Mouse (Mus musculus) lung, postnatal 0 days (tissue): Measurements from ENCODE around the gene Fam19a2. TPM values are rescaled to one million over a fixed set of nuclear protein-coding genes. Genes with fewer than 3 reads are reported as not detected.

Experiments
- ATAC-seq: fragments of 200-750 bp; cut with Nextera tagmentation; 2 replicates; pipeline ENCODE4 v1.8.0; 2017; ENCODE audit warnings: moderate library complexity
- DNase-seq: peaks from one replicate; pipeline ENCODE4 v3.0.0-alpha.2; 2016; ENCODE audit warnings: low spot score
- H3K27ac ChIP-seq: fragments of 300-500 bp; sonication (generic); 2 replicates; pipeline ENCODE4 v1.5.1; 2014; ENCODE audit warnings: antibody characterized with exemption, mild to moderate bottlenecking, low read length, mixed read lengths
- H3K27me3 ChIP-seq: fragments of 300-500 bp; sonication (generic); replicated peaks from 2 replicates; pipeline ENCODE4 v1.6.1; 2014; ENCODE audit warnings: low read length, mixed read lengths; ENCODE audit not compliant: insufficient read depth
- H3K36me3 ChIP-seq: fragments of 300-500 bp; sonication (generic); 2 replicates; pipeline ENCODE4 v1.6.1; 2014; ENCODE audit warnings: low read length, mixed read lengths; ENCODE audit not compliant: insufficient read depth
- H3K4me1 ChIP-seq: fragments of 300-500 bp; sonication (generic); 2 replicates; pipeline ENCODE4 v1.6.1; 2014; ENCODE audit warnings: antibody characterized with exemption, low read depth, low read length, mixed read lengths; ENCODE audit not compliant: insufficient read depth
- H3K4me2 ChIP-seq: fragments of 300-500 bp; sonication (generic); replicated peaks from 2 replicates; pipeline ENCODE4 v1.6.1; 2014; ENCODE audit warnings: low read depth, mild to moderate bottlenecking, low read length, moderate library complexity, mixed read lengths
- H3K4me3 ChIP-seq: fragments of 300-500 bp; sonication (generic); 2 replicates; pipeline ENCODE4 v1.5.1; 2014; ENCODE audit warnings: low read depth, low read length
- H3K9ac ChIP-seq: fragments of 300-500 bp; sonication (generic); replicated peaks from 2 replicates; pipeline ENCODE4 v1.6.1; 2014; ENCODE audit warnings: low read depth, mild to moderate bottlenecking
- H3K9me3 ChIP-seq: fragments of 300-500 bp; sonication (generic); 2 replicates; pipeline ENCODE4 v1.6.1; 2016; ENCODE audit warnings: low read length, mixed read lengths
- CTCF ChIP-seq: IDR thresholded peaks from 2 replicates; pipeline ENCODE4 v1.5.1; 2016; ENCODE audit warnings: antibody characterized with exemption, mild to moderate bottlenecking
- EP300 ChIP-seq: IDR thresholded peaks from 2 replicates; pipeline ENCODE4 v1.6.1; 2016; ENCODE audit warnings: antibody characterized with exemption, mild to moderate bottlenecking, control low read depth
- WGBS: fragments of 180-500 bp; shearing (Covaris S2); extraction: QIAGEN DNeasy Blood & Tissue Kit; methylation state at CpG from one replicate; pipeline ENCODE4 v1.1.7; 2014; 5-methylcytosine and 5-hydroxymethylcytosine counted together
- polyA plus RNA-seq: library from polyadenylated mRNA; unstranded; fragments of >200 nt; fragmentation: Nextera tagmentation; extraction: Ambion mirVana; gene quantifications from 2 replicates; pipeline ENCODE4 v1.2.1, GENCODE M21; 2015

Fam19a2 gene
- polyA plus RNA-seq, 1 experiment from 2014 or later = 0.24 TPM

DNA sequence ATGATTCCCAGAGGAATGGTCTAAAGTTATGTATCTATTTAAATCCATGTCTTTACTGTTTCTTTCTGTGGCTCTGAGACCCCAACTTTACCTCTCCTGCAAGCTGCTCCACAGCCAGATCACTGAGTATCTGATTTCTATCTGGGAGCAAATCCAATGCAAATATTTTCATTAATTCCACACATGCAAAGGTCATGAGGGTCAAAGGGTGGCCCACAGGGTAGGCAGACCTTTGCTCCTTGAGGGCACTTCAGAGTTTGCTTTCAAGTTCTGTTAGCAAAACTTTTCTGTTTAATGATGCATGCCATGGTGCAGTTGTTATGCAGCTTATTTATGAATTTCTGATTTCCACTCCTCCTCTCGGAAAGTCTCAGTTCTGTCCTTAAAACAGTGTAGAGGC lies 303.9 kb downstream of the Fam19a2 start:
- H3K36me3 ChIP-seq = no peaks in the 10 kb centered on the region
- H3K27ac ChIP-seq = no peak overlapping the region
- ATAC-seq = no peak
- WGBS = 86% methylated on average over 1 of the region's 1 CpGs
- H3K4me2 ChIP-seq = no peak overlapping the region
- H3K9ac ChIP-seq = no peak overlapping the region
- no peak overlapping the region for H3K4me3 ChIP-seq
- no peak for DNase-seq
- H3K27me3 ChIP-seq = no peaks in the 10 kb centered on the region
- H3K4me1 ChIP-seq = no peaks in the 10 kb centered on the region
- no peak for TF ChIP-seq EP300
- TF ChIP-seq CTCF = no peak
- H3K9me3 ChIP-seq = no peaks in the 10 kb centered on the region

DNA sequence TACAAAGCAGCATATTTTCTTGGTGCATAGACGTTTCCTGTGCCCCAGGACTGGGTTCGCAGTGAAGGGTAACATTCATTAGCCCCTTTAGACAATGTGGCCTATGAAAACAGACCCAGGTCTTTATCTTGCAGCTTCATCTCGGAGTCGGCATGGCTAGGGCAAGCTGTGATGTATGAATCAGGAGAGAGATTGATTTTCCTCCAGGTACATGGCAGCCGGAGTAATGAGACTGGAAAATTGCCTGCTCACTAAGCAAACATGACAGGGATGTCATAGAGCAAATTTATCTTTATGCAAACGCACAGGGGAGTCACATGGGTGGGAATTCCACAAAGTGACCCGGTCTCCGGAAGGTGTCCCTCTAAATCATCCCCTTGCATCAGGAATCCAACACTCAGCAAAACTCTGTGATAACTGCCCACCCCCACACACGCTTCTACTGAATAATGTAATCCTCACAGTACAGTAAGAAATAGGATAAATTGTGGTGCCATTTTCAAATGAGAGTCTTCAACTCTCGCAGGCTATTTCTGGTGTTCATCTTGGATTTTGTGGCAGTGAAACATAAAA lies 306.9 kb downstream of the Fam19a2 start:
- Histone ChIP-seq H3K4me3 (no peak overlapping the region), H3K36me3 (no peaks in the 10 kb centered on the region), H3K9me3 (no peaks in the 10 kb centered on the region), H3K4me1 (no peaks in the 10 kb centered on the region), H3K27ac (no peak overlapping the region), H3K27me3 (no peaks in the 10 kb centered on the region), H3K4me2 (no peak overlapping the region), H3K9ac (no peak overlapping the region)
- no peak for DNase-seq
- ATAC-seq = no peak
- WGBS = 44% methylated on average over 10 of the region's 10 CpGs
- TF ChIP-seq EP300 = no peak
- no peak for TF ChIP-seq CTCF

DNA sequence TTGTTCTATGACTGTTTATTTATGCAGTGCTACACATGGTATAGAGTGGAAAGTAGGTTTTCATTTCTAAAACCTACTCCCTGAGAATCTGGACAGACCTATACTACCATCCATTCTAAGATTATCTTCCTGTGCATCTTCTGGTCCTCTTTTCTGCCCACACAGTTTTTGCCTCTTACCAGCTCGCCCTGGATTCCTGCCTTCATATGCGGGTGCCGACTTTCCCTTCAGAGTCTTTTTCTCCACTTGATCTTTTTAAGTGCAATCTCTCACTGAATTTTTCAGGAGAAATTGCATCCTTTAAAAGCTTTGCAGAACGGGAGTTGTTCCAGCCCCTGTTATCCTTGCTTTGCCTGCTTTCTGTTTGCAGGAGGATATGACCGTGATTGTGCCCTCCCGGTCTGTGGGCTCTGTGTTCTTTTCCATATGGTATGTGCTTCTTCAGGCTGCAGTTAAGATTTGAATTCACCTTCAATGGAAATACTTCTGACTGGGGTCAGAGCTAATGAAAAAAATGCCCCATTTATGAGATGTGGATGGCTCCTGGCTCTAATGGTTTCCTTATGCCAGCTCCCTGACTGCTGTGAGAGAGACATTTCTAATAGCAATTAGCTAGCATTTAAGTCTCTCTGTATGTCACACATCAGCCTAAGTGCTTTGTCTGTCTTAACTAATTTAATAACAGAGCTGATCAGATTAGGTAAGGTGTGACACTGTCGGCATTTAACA lies 308.7 kb downstream of the Fam19a2 start:
- Histone ChIP-seq H3K4me2 (no peak overlapping the region), H3K9me3 (no peaks in the 10 kb centered on the region), H3K36me3 (no peaks in the 10 kb centered on the region), H3K4me1 (no peaks in the 10 kb centered on the region), H3K27me3 (no peaks in the 10 kb centered on the region), H3K4me3 (no peak overlapping the region), H3K27ac (no peak overlapping the region), H3K9ac (no peak overlapping the region)
- TF ChIP-seq EP300 = no peak
- no peak for TF ChIP-seq CTCF
- no peak for DNase-seq
- ATAC-seq = no peak
- WGBS = 65% methylated on average over 7 of the region's 7 CpGs

DNA sequence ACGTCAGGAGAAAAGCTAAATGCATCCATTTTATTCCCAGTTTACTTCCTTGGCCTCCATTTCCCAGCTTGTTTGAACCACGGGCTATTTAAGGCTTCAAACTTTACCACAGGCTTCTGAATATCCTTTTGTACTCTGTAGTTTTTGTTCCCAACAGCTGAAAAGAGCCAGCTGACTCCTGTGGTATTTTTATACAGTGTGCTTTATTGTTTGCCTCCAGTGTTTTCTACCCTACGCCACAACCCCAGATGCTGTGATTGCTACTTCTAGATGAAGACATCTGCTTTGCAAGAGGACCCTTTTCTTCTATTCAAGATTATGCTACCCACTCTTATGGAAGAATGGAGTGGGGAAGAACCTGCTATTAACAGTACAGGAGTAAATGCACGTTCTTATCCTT lies 314.0 kb downstream of the Fam19a2 start:
- Histone ChIP-seq H3K9ac (no peak overlapping the region), H3K4me3 (no peak overlapping the region), H3K9me3 (no peaks in the 10 kb centered on the region), H3K27me3 (no peaks in the 10 kb centered on the region), H3K4me2 (no peak overlapping the region), H3K27ac (no peak overlapping the region), H3K36me3 (no peaks in the 10 kb centered on the region), H3K4me1 (no peaks in the 10 kb centered on the region)
- TF ChIP-seq CTCF = no peak
- ATAC-seq (no peak), DNase-seq (no peak)
- 79% methylated on average over 4 of the region's 4 CpGs for WGBS

DNA sequence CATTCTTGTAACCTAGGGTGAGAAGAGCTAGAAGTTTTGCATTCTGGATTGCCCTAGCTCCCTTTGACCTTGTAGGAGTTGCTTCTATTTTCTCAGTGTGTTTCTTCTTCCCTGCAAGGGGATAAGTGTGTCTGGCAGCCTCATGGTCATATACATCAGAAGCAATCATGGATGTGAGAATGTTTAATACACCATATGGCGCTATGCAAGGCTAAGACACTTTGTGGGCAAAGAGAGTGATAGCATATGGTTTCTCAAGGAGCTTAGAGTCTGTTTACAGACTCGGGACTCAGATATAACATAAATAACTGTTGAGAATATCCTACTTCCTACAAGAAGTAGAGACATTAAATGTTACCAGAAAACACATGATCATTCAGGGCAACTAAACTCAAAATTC lies 315.2 kb downstream of the Fam19a2 start:
- Histone ChIP-seq H3K4me1 (no peaks in the 10 kb centered on the region), H3K9me3 (no peaks in the 10 kb centered on the region), H3K4me2 (no peak overlapping the region), H3K27me3 (no peaks in the 10 kb centered on the region), H3K4me3 (no peak overlapping the region), H3K27ac (no peak overlapping the region), H3K9ac (no peak overlapping the region), H3K36me3 (no peaks in the 10 kb centered on the region)
- ATAC-seq (no peak), DNase-seq (no peak)
- TF ChIP-seq CTCF (no peak), EP300 (no peak)
- WGBS = 43% methylated on average over 2 of the region's 2 CpGs

DNA sequence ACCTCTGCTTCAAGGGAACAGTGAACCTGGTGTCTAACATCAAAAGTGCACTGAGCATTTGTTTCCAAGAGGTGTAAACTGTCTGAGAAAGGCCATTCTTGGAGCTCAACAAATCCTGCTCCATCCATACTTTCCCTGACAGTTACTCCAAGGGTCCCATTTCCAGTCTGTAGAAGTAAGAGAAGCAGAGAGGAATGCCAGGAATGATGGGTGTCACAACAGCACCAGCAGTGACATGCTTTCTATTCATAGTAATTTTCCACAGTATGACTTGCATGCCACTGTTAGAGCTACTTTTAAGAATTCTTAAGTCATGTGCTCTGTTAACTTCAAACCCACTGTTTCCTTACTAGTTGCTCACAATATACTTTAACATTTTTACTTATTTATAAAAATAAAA lies 331.2 kb downstream of the Fam19a2 start:
- Histone ChIP-seq H3K4me3 (no peak overlapping the region), H3K27me3 (no peaks in the 10 kb centered on the region), H3K9ac (no peak overlapping the region), H3K27ac (no peak overlapping the region), H3K4me2 (no peak overlapping the region), H3K9me3 (no peaks in the 10 kb centered on the region), H3K4me1 (no peaks in the 10 kb centered on the region), H3K36me3 (no peaks in the 10 kb centered on the region)
- ATAC-seq (no peak), DNase-seq (no peak)
- no peak for TF ChIP-seq CTCF
- TF ChIP-seq EP300 = no peak

DNA sequence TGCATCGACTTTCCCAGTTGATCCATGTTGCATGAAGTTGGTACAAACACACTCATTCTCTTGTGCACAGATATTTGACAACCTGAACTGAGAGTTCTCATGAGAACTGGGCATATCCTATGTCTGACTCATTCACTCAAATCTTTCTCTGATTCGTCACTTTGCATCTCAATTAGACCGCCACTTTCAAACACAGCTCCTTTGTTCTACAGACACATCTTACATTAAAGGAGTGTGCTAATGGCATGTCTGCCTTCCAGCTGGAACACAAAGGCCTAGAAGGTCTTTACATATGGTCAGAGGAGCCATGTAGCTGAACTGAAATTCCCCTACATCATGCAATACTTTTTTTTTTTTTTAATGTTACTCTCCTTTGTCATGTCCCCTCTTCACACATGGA lies 333.3 kb downstream of the Fam19a2 start:
- no peak overlapping the region for H3K4me3 ChIP-seq

More for the DNA sequence above, 333.3 kb downstream of the Fam19a2 start:
- no peaks in the 10 kb centered on the region for H3K4me1 ChIP-seq
- H3K36me3 ChIP-seq = no peaks in the 10 kb centered on the region
- no peak for TF ChIP-seq CTCF
- no peak for TF ChIP-seq EP300
- WGBS = 64% methylated on average over 3 of the region's 3 CpGs
- no peaks in the 10 kb centered on the region for H3K9me3 ChIP-seq
- H3K9ac ChIP-seq = no peak overlapping the region
- no peak for ATAC-seq
- no peak overlapping the region for H3K27ac ChIP-seq
- no peaks in the 10 kb centered on the region for H3K27me3 ChIP-seq
- no peak for DNase-seq
- H3K4me2 ChIP-seq = no peak overlapping the region
